Comparison of ENCODE assay signal across 13 mouse cellular contexts in genomic region chr17:93198213-93198612, GRCm38 (mm10). TPM values are rescaled to one million over a fixed set of nuclear protein-coding genes. Genes with fewer than 3 reads are reported as not detected.
DNase-seq lines count a peak whose midpoint lies in the region; ATAC-seq and TF ChIP-seq lines count a peak whose summit lies in the region.
"Had no signal": no experiment of that assay in that cellular context is flagged by ENCODE, and none has a peak within 500 bp of the region (broad histone marks: within the 10 kb centered on the region; RNA-seq: fewer than 3 reads in every experiment).

No protein-coding gene starts in this region.

- H3K4me1 ChIP-seq in intestine, embryonic 14.5 days (replicated peaks; ENCODE audit: control insufficient read depth, insufficient read depth, low read length): peaks cover 5% of the 10 kb centered on the region; the same call in 1 of the 2 replicates
- H3K4me1 ChIP-seq in intestine, postnatal 0 days (replicated peaks; ENCODE audit: control insufficient read depth, insufficient read depth, low read length): 0 out of 2 replicates have a peak, but pooled peaks cover 5% of the 10 kb centered on the region
- H3K4me1 ChIP-seq in hindbrain, embryonic 15.5 days (replicated peaks): peaks cover 40% of the 10 kb centered on the region
- peaks cover 5% of the 10 kb centered on the region; the same call in 1 of the 2 replicates for H3K4me1 ChIP-seq in neural tube, embryonic 14.5 days (ENCODE audit: control insufficient read depth, insufficient read depth, low read length)
- H3K4me1 ChIP-seq: liver, embryonic 15.5 days; megakaryocyte, embryonic 14.5 days had no signal

- H3K4me2 ChIP-seq in intestine, embryonic 14.5 days (ENCODE audit: low read length): no peak overlapping the region
- H3K4me2 ChIP-seq in intestine, postnatal 0 days (replicated peaks; ENCODE audit: low read depth): no peak overlapping the region
- peak overlapping the region; percentile 74 for H3K4me2 ChIP-seq in hindbrain, embryonic 15.5 days
- peak overlapping the region; percentile 16; the same call in 1 of the 2 replicates for H3K4me2 ChIP-seq in neural tube, embryonic 14.5 days (ENCODE audit: low read depth, low read length)
- H3K4me2 ChIP-seq: liver, embryonic 15.5 days had no signal

- WGBS in intestine, embryonic 14.5 days: 11% methylated on average over 4 of the region's 4 CpGs
- 12% methylated on average over 4 of the region's 4 CpGs for WGBS in intestine, postnatal 0 days
- WGBS in hindbrain, embryonic 15.5 days: 9% methylated on average over 4 of the region's 4 CpGs
- 10% methylated on average over 4 of the region's 4 CpGs for WGBS in neural tube, embryonic 14.5 days

- peak; percentile 58 for DNase-seq in intestine, embryonic 14.5 days (ENCODE audit: low spot score)
- DNase-seq in brain, embryonic 14.5 days (ENCODE audit: low read depth): peak; percentile 27
- DNase-seq in spleen, postnatal 36 days (ENCODE audit: low spot score in 2 of 2): no peak
- no peak for DNase-seq in cerebellum, postnatal 25 days
- DNase-seq: heart, adult 18-20 months; heart, postnatal 4 days had no signal

- no peak overlapping the region for H3K27ac ChIP-seq in intestine, embryonic 14.5 days (ENCODE audit: low read depth)
- H3K27ac ChIP-seq in intestine, postnatal 0 days (ENCODE audit: low read depth, low read length): no peak overlapping the region
- 0 out of 2 replicates have a peak overlapping the region, but pooled peaks have one; percentile 25 for H3K27ac ChIP-seq in hindbrain, embryonic 15.5 days (replicated peaks)
- no peak overlapping the region for H3K27ac ChIP-seq in neural tube, embryonic 14.5 days (ENCODE audit: low read depth, low read length)
- H3K27ac ChIP-seq: forebrain, embryonic 13.5 days; liver, embryonic 15.5 days had no signal

- no peak overlapping the region for H3K4me3 ChIP-seq in intestine, embryonic 14.5 days (ENCODE audit: low read depth, low read length)
- H3K4me3 ChIP-seq in intestine, postnatal 0 days (ENCODE audit: low read depth, low read length): no peak overlapping the region
- no peak overlapping the region for H3K4me3 ChIP-seq in hindbrain, embryonic 15.5 days
- H3K4me3 ChIP-seq in neural tube, embryonic 14.5 days (ENCODE audit: low read depth, low read length): no peak overlapping the region
- H3K4me3 ChIP-seq: liver, embryonic 15.5 days; megakaryocyte, embryonic 14.5 days had no signal

- peaks cover 70% of the 10 kb centered on the region for H3K27me3 ChIP-seq in intestine, embryonic 14.5 days (replicated peaks; ENCODE audit: control insufficient read depth, insufficient read depth, low read length)
- H3K27me3 ChIP-seq in intestine, postnatal 0 days (replicated peaks; ENCODE audit: control insufficient read depth, insufficient read depth, low read length): peaks cover 44% of the 10 kb centered on the region
- peaks cover 25% of the 10 kb centered on the region for H3K27me3 ChIP-seq in hindbrain, embryonic 15.5 days
- peaks cover 17% of the 10 kb centered on the region; the same call in 1 of the 2 replicates for H3K27me3 ChIP-seq in neural tube, embryonic 14.5 days (ENCODE audit: control insufficient read depth, insufficient read depth, low read length)

- no peak for TF ChIP-seq CTCF in intestine, postnatal 0 days (IDR thresholded peaks at IDR 0.05; ENCODE audit: low read depth)
- TF ChIP-seq CTCF in brain, embryonic 14.5 days (IDR thresholded peaks at IDR 0.05; ENCODE audit: borderline replicate concordance, extremely low read depth, insufficient read depth, insufficient read length): no peak

- no peak for ATAC-seq in intestine, embryonic 14.5 days (replicated peaks; ENCODE audit: low FRiP score, low TSS enrichment, low read depth)
- no peak for ATAC-seq in intestine, postnatal 0 days
- ATAC-seq in hindbrain, embryonic 15.5 days (ENCODE audit: low FRiP score, low read depth): no peak
- no peak for ATAC-seq in neural tube, embryonic 14.5 days (ENCODE audit: low read depth)
- ATAC-seq in granulocyte monocyte progenitor cell, adult 5-6 weeks (replicated peaks; ENCODE audit: poor library complexity, severe bottlenecking): no peak
- ATAC-seq: forebrain, embryonic 13.5 days had no signal

- H3K36me3 ChIP-seq in intestine, embryonic 14.5 days (ENCODE audit: control insufficient read depth, insufficient read depth, low read length): no peaks in the 10 kb centered on the region
- no peaks in the 10 kb centered on the region for H3K36me3 ChIP-seq in intestine, postnatal 0 days (ENCODE audit: control insufficient read depth, insufficient read depth)
- no peaks in the 10 kb centered on the region for H3K36me3 ChIP-seq in hindbrain, embryonic 15.5 days
- no peaks in the 10 kb centered on the region for H3K36me3 ChIP-seq in neural tube, embryonic 14.5 days (ENCODE audit: control insufficient read depth, insufficient read depth, low read length)
- H3K36me3 ChIP-seq: liver, embryonic 15.5 days had no signal

- no peak for TF ChIP-seq POLR2A in brain, embryonic 14.5 days (IDR thresholded peaks at IDR 0.05; ENCODE audit: borderline replicate concordance, extremely low read depth, insufficient read depth, insufficient read length, poor library complexity, severe bottlenecking)

- no peak overlapping the region for H3K9ac ChIP-seq in intestine, embryonic 14.5 days (ENCODE audit: low read length)
- no peak overlapping the region for H3K9ac ChIP-seq in intestine, postnatal 0 days (ENCODE audit: low read depth, low read length)
- no peak overlapping the region for H3K9ac ChIP-seq in hindbrain, embryonic 15.5 days
- H3K9ac ChIP-seq in neural tube, embryonic 14.5 days (replicated peaks; ENCODE audit: low read depth, low read length): no peak overlapping the region
- H3K9ac ChIP-seq: forebrain, embryonic 13.5 days; liver, embryonic 15.5 days had no signal

- no peaks in the 10 kb centered on the region for H3K9me3 ChIP-seq in intestine, embryonic 14.5 days (ENCODE audit: control insufficient read depth, low read length)
- no peaks in the 10 kb centered on the region for H3K9me3 ChIP-seq in intestine, postnatal 0 days (ENCODE audit: control insufficient read depth)
- no peaks in the 10 kb centered on the region for H3K9me3 ChIP-seq in hindbrain, embryonic 15.5 days
- H3K9me3 ChIP-seq in neural tube, embryonic 14.5 days (ENCODE audit: control insufficient read depth, low read length): no peaks in the 10 kb centered on the region
- H3K9me3 ChIP-seq: forebrain, embryonic 13.5 days; liver, embryonic 15.5 days had no signal

RNA-seq across cellular contexts. Expression of gene Adcyap1, which starts 0.6 kb away (rescaled TPM):
- 2.4 and 3.2 TPM in 2 replicates for polyA plus RNA-seq in intestine, embryonic 14.5 days (2014; fragmentation: Nextera tagmentation; extraction: Ambion mirVana)
- polyA plus RNA-seq in intestine, postnatal 0 days (2015; fragmentation: Nextera tagmentation; extraction: Ambion mirVana): 0.89 and 0.99 TPM in 2 replicates
- 12.7 and 20.2 TPM in 2 replicates for polyA plus RNA-seq in brain, embryonic 14.5 days (2012; rRNA removed)
- 28.4 and 33.8 TPM in 2 replicates for polyA plus RNA-seq in hindbrain, embryonic 15.5 days (2015; fragmentation: Nextera tagmentation; extraction: Ambion mirVana)
- polyA plus RNA-seq in neural tube, embryonic 14.5 days (2014; fragmentation: Nextera tagmentation; extraction: Ambion mirVana): 41.9 and 45.2 TPM in 2 replicates
- total RNA-seq in granulocyte monocyte progenitor cell, adult 5-6 weeks (2014; fragmentation: Nextera tagmentation): not detected in 2 replicates
- not detected in 2 replicates for total RNA-seq in granulocyte monocyte progenitor cell, adult 5-6 weeks (2017)
- total RNA-seq: heart, adult 18-20 months; heart, postnatal 4 days had no signal

Comparison
In these comparisons a context has a peak if more than half of its experiments do, and no peak if none do; other contexts are left out.
1. DNase-seq: peak in intestine, embryonic 14.5 days (single experiment) and brain, embryonic 14.5 days (single experiment); none in spleen, postnatal 36 days (0 of 2) and cerebellum, postnatal 25 days (0 of 2).
2. H3K4me2 ChIP-seq: peak in hindbrain, embryonic 15.5 days (single experiment) and neural tube, embryonic 14.5 days (single experiment); none in intestine, embryonic 14.5 days (single experiment) and intestine, postnatal 0 days (single experiment).